Mouse (Mus musculus) kidney, postnatal 4 days (tissue): ENCODE measurements at regions not wholly inside any gene's neighbourhood (a gene's known extent, or its start where the extent isn't known, plus 50 kb on each side); places are given as distances from the start of the nearest gene placed in this dataset.

Source experiments
- DNase-seq, 2 experiments: peaks; one replicate each; pipeline ENCODE4 v3.0.0; 2021; ENCODE audit warnings: mixed read lengths in 2 of 2

- no peak for DNase-seq
Measured at GRCm38 (mm10) chr2:10307376-10307775, 62.9 kb upstream of the Sfmbt2 start.

GRCm38 (mm10) chr2:10309656-10310055 lies 60.7 kb upstream of the Sfmbt2 start:
- DNase-seq: no peak

- DNase-seq: peak in 1 of 2 experiments; percentile 13
Measured at GRCm38 (mm10) chr2:10311719-10312118, 58.6 kb upstream of the Sfmbt2 start.

GRCm38 (mm10) chr2:10312398-10312797 lies 57.9 kb upstream of the Sfmbt2 start:
- no peak for DNase-seq

GRCm38 (mm10) chr2:10314251-10315243 lies 55.8 kb upstream of the Sfmbt2 start:
- DNase-seq: no peak

GRCm38 (mm10) chr2:10316347-10316746 lies 54.0 kb upstream of the Sfmbt2 start:
- DNase-seq: no peak

- DNase-seq: no peak
Measured at GRCm38 (mm10) chr2:10318166-10318768, 52.0 kb upstream of the Sfmbt2 start.
